Mouse (Mus musculus) cerebellum, adult 2 months (tissue): ENCODE results near the gene Cib3. TPM values are rescaled to one million over a fixed set of nuclear protein-coding genes. Genes with fewer than 3 reads are reported as not detected.

Experiments used
- DNase-seq, 2 experiments: peaks; one replicate each; pipeline ENCODE4 v3.0.0; 2021
- H3K27ac ChIP-seq: fragments of 200-500 bp; 2 replicates; pipeline ENCODE4 v1.5.1; 2012; ENCODE audit warnings: low read length, control low read depth, inconsistent platforms; ENCODE audit not compliant: insufficient read depth
- H3K27me3 ChIP-seq: fragments of 200-500 bp; 2 replicates; pipeline ENCODE4 v1.6.1; 2012; ENCODE audit warnings: inconsistent platforms, mild to moderate bottlenecking, low read length, moderate library complexity; ENCODE audit not compliant: control insufficient read depth, insufficient read depth
- H3K4me1 ChIP-seq: fragments of 200-500 bp; 2 replicates; pipeline ENCODE4 v1.6.1; 2011; ENCODE audit warnings: low read length; ENCODE audit not compliant: control insufficient read depth, insufficient read depth
- H3K4me3 ChIP-seq: fragments of 200-500 bp; replicated peaks from 2 replicates; pipeline ENCODE3; 2011; ENCODE audit warnings: mild to moderate bottlenecking, low read depth, low read length, control low read depth; ENCODE audit not compliant: insufficient read depth
- CTCF ChIP-seq: fragments of 200-500 bp; IDR thresholded peaks from 2 replicates; pipeline ENCODE4 v1.5.1; 2011; ENCODE audit warnings: low read depth, mild to moderate bottlenecking, control low read depth, low read length, moderate library complexity, borderline replicate concordance; ENCODE audit not compliant: insufficient read depth
- POLR2A ChIP-seq: fragments of 200-500 bp; IDR thresholded peaks from 2 replicates; pipeline ENCODE4 v1.6.1; 2011; ENCODE audit warnings: low read length, control low read depth, borderline replicate concordance; ENCODE audit not compliant: insufficient read depth
- WGBS: fragments of 180-500 bp; shearing (Covaris S2); methylation state at CpG from one replicate; pipeline ENCODE4 v1.1.7; 2018; 5-methylcytosine and 5-hydroxymethylcytosine counted together
- polyA plus RNA-seq: library from polyadenylated mRNA; depleted of rRNA; stranded (reverse); fragments of >200 nt; gene quantifications from 2 replicates; pipeline ENCODE4 v1.2.3, GENCODE M21; 2012

Gene Cib3
- polyA plus RNA-seq, 1 experiment = not detected

- WGBS = 71% methylated on average over 10 of the region's 10 CpGs
- Histone ChIP-seq H3K4me3 (peak overlapping the region; percentile 71), H3K27me3 (no peaks in the 10 kb centered on the region), H3K27ac (no peak overlapping the region), H3K4me1 (no peaks in the 10 kb centered on the region; the same call in 1 of the 2 replicates)
- TF ChIP-seq CTCF = no peak
- TF ChIP-seq POLR2A = no peak
- DNase-seq = no peak
Observed at GRCm38 (mm10) chr8:72218781-72219540, 6.3 kb upstream of the Cib3 start.

- no peak for TF ChIP-seq CTCF
- DNase-seq = no peak
- no peaks in the 10 kb centered on the region for H3K27me3 ChIP-seq
- H3K27ac ChIP-seq = no peak overlapping the region
- WGBS = 24% methylated on average over 1 of the region's 1 CpGs
- H3K4me3 ChIP-seq = no peak overlapping the region
- no peaks in the 10 kb centered on the region for H3K4me1 ChIP-seq
Observed at GRCm38 (mm10) chr8:72215871-72216270, 3.2 kb upstream of the Cib3 start.

- WGBS = 43% methylated on average over 2 of the region's 2 CpGs
- TF ChIP-seq POLR2A = no peak
- no peak for TF ChIP-seq CTCF
- H3K4me1 ChIP-seq = no peaks in the 10 kb centered on the region
- no peak overlapping the region for H3K27ac ChIP-seq
- no peaks in the 10 kb centered on the region for H3K27me3 ChIP-seq
- DNase-seq = no peak
- no peak overlapping the region for H3K4me3 ChIP-seq
Observed at GRCm38 (mm10) chr8:72215060-72215459, 2.4 kb upstream of the Cib3 start.

- H3K27me3 ChIP-seq = no peaks in the 10 kb centered on the region
- no peak within 1 kb of the TSS for H3K4me3 ChIP-seq
- H3K4me1 ChIP-seq = no peaks in the 10 kb centered on the region
- H3K27ac ChIP-seq = no peak within 1 kb of the TSS
- no peak for DNase-seq
- WGBS = 72% methylated on average over 4 of the region's 4 CpGs
- no peak for TF ChIP-seq CTCF
- no peak for TF ChIP-seq POLR2A
Observed at GRCm38 (mm10) chr8:72213536-72213935, 899 bp upstream of the Cib3 start, which contains the start of gene Gm11034. Gm11034 (minus strand) TSS chr8:72213636.

GRCm38 (mm10) chr8:72211846-72212245, 791 bp downstream of the Cib3 start:
- Histone ChIP-seq H3K4me3 (no peak overlapping the region), H3K27ac (no peak overlapping the region), H3K27me3 (no peaks in the 10 kb centered on the region), H3K4me1 (no peaks in the 10 kb centered on the region)
- DNase-seq = no peak
- WGBS = 68% methylated on average over 1 of the region's 1 CpGs
- no peak for TF ChIP-seq CTCF
- TF ChIP-seq POLR2A = no peak

- no peaks in the 10 kb centered on the region for H3K4me1 ChIP-seq
- H3K4me3 ChIP-seq = no peak overlapping the region
- DNase-seq = no peak
- no peak overlapping the region for H3K27ac ChIP-seq
- WGBS = 65% methylated on average over 2 of the region's 2 CpGs
- TF ChIP-seq POLR2A = no peak
- no peak for TF ChIP-seq CTCF
- H3K27me3 ChIP-seq = no peaks in the 10 kb centered on the region
Observed at GRCm38 (mm10) chr8:72210710-72211109, 1.9 kb downstream of the Cib3 start.

- Histone ChIP-seq H3K4me3 (no peak overlapping the region), H3K27me3 (no peaks in the 10 kb centered on the region), H3K4me1 (no peaks in the 10 kb centered on the region), H3K27ac (no peak overlapping the region)
- WGBS = 71% methylated on average over 4 of the region's 4 CpGs
- DNase-seq = no peak
- TF ChIP-seq POLR2A (no peak), CTCF (no peak)
Observed at GRCm38 (mm10) chr8:72210222-72210621, 2.4 kb downstream of the Cib3 start.

- Histone ChIP-seq H3K4me1 (no peaks in the 10 kb centered on the region), H3K4me3 (no peak overlapping the region), H3K27me3 (no peaks in the 10 kb centered on the region), H3K27ac (no peak overlapping the region)
- 80% methylated on average over 1 of the region's 1 CpGs for WGBS
- no peak for TF ChIP-seq CTCF
- TF ChIP-seq POLR2A = no peak
- no peak for DNase-seq
Observed at GRCm38 (mm10) chr8:72208582-72208981, 4.1 kb downstream of the Cib3 start.
